Mouse (Mus musculus): ENCODE results near the gene Lrrc27. TPM values are rescaled to one million over a fixed set of nuclear protein-coding genes. Genes with fewer than 3 reads are reported as not detected.

Lrrc27 gene
- total RNA-seq, 2 experiments from 2014 or later = 2.0 to 2.2 TPM

- DNase-seq (ENCODE audit: low spot score in 2 of 2) = no peak
These were observed 1.4 kb downstream of the Lrrc27 start for GRCm38 (mm10) chr7:139214160-139214559.

- no peak for DNase-seq (ENCODE audit: low spot score in 2 of 2)
These were observed 2.0 kb downstream of the Lrrc27 start for GRCm38 (mm10) chr7:139214596-139215340.

- no peak for DNase-seq (ENCODE audit: low spot score in 2 of 2)
These were observed 2.7 kb downstream of the Lrrc27 start for GRCm38 (mm10) chr7:139215516-139215915.

- DNase-seq (ENCODE audit: low spot score in 2 of 2) = no peak
These were observed 3.2 kb downstream of the Lrrc27 start for GRCm38 (mm10) chr7:139215946-139216345.

GRCm38 (mm10) chr7:139216464-139216863, 3.7 kb downstream of the Lrrc27 start:
- no peak for DNase-seq (ENCODE audit: low spot score in 2 of 2)

GRCm38 (mm10) chr7:139217046-139217445, 4.3 kb downstream of the Lrrc27 start:
- DNase-seq (ENCODE audit: low spot score in 2 of 2) = no peak

GRCm38 (mm10) chr7:139218641-139219415, 6.0 kb downstream of the Lrrc27 start:
- peak in 1 of 2 experiments; percentile 48 for DNase-seq (ENCODE audit: low spot score in 2 of 2)

GRCm38 (mm10) chr7:139219486-139219885, 6.7 kb downstream of the Lrrc27 start:
- DNase-seq (ENCODE audit: low spot score in 2 of 2) = no peak

- no peak for DNase-seq (ENCODE audit: low spot score in 2 of 2)
These were observed 7.5 kb downstream of the Lrrc27 start for GRCm38 (mm10) chr7:139220303-139220702.

- no peak for DNase-seq (ENCODE audit: low spot score in 2 of 2)
These were observed 8.3 kb downstream of the Lrrc27 start for GRCm38 (mm10) chr7:139221072-139221471.

GRCm38 (mm10) chr7:139221856-139222255, 9.1 kb downstream of the Lrrc27 start:
- DNase-seq (ENCODE audit: low spot score in 2 of 2) = no peak

GRCm38 (mm10) chr7:139222341-139222740, 9.6 kb downstream of the Lrrc27 start:
- no peak for DNase-seq (ENCODE audit: low spot score in 2 of 2)

GRCm38 (mm10) chr7:139224070-139224469, 11.3 kb downstream of the Lrrc27 start:
- DNase-seq (ENCODE audit: low spot score in 2 of 2) = no peak

- DNase-seq (ENCODE audit: low spot score in 2 of 2) = no peak
These were observed 11.9 kb downstream of the Lrrc27 start for GRCm38 (mm10) chr7:139224725-139225124.

GRCm38 (mm10) chr7:139226416-139226815, 13.6 kb downstream of the Lrrc27 start:
- DNase-seq (ENCODE audit: low spot score in 2 of 2) = no peak

- no peak for DNase-seq (ENCODE audit: low spot score in 2 of 2)
These were observed 15.8 kb downstream of the Lrrc27 start for GRCm38 (mm10) chr7:139228447-139229171.

- DNase-seq (ENCODE audit: low spot score in 2 of 2) = no peak
These were observed 17.0 kb downstream of the Lrrc27 start for GRCm38 (mm10) chr7:139229837-139230236.

- no peak for DNase-seq (ENCODE audit: low spot score in 2 of 2)
These were observed 17.5 kb downstream of the Lrrc27 start for GRCm38 (mm10) chr7:139230241-139230640.

GRCm38 (mm10) chr7:139233714-139234113, 20.9 kb downstream of the Lrrc27 start:
- DNase-seq (ENCODE audit: low spot score in 2 of 2) = peak; percentile 76 to 86

- peak in 1 of 2 experiments; percentile 58 for DNase-seq (ENCODE audit: low spot score in 2 of 2)
These were observed 21.8 kb downstream of the Lrrc27 start for GRCm38 (mm10) chr7:139234426-139235188.

Data from gastrocnemius, postnatal 4 days (tissue).